8 mouse cellular contexts compared by ENCODE assay signal in genomic region chr9:72955546-72955945, GRCm38 (mm10). TPM values are rescaled to one million over a fixed set of nuclear protein-coding genes. Genes with fewer than 3 reads are reported as not detected.
DNase-seq lines count a peak whose midpoint lies in the region; ATAC-seq and TF ChIP-seq lines count a peak whose summit lies in the region.

No protein-coding gene starts in this region.

- no peak overlapping the region for H3K4me2 ChIP-seq in stomach, postnatal 0 days (replicated peaks; ENCODE audit: low read depth)

- no peak overlapping the region for H3K9ac ChIP-seq in stomach, postnatal 0 days (ENCODE audit: low read length)

- intact Hi-C loops in left cerebral cortex, postnatal 14 days (cut with DNase I) = no loop called here

- TF ChIP-seq EP300 in stomach, postnatal 0 days (optimal IDR thresholded peaks at IDR 0.05) = no peak

- DNase-seq in cerebellum, adult 2 months = peak; percentile 22 to 44
- no peak for DNase-seq in cerebellum, adult 9-11 months
- DNase-seq in left cerebral cortex, postnatal 14 days (ENCODE audit: low spot score in 2 of 2) = peak; percentile 52 to 70
- no peak for DNase-seq in left cerebral cortex, adult 11 months (ENCODE audit: low spot score)
- peak; percentile 70 for DNase-seq in adrenal gland, postnatal 14 days
- peak; percentile 58 for DNase-seq in forelimb bud, embryonic 11.5 days (ENCODE audit: low read depth, low spot score)
- DNase-seq in lung, postnatal 10 days = peak; percentile 63
- DNase-seq in stomach, postnatal 0 days (ENCODE audit: low spot score) = peak; percentile 41

- no peaks in the 10 kb centered on the region for H3K27me3 ChIP-seq in cerebellum, adult 2 months (ENCODE audit: control insufficient read depth, insufficient read depth, low read length)
- no peaks in the 10 kb centered on the region for H3K27me3 ChIP-seq in stomach, postnatal 0 days (ENCODE audit: control insufficient read depth, insufficient read depth, low read length)

- no peak overlapping the region for H3K27ac ChIP-seq in cerebellum, adult 2 months (ENCODE audit: insufficient read depth, low read length)
- no peak overlapping the region for H3K27ac ChIP-seq in stomach, postnatal 0 days (replicated peaks)

- no peaks in the 10 kb centered on the region for H3K9me3 ChIP-seq in stomach, postnatal 0 days (ENCODE audit: control insufficient read depth, low read length)

- no peaks in the 10 kb centered on the region for H3K36me3 ChIP-seq in stomach, postnatal 0 days (ENCODE audit: control insufficient read depth, insufficient read depth, low read length)

- H3K4me3 ChIP-seq in cerebellum, adult 2 months (replicated peaks; ENCODE audit: insufficient read depth, low read depth, low read length) = no peak overlapping the region
- H3K4me3 ChIP-seq in stomach, postnatal 0 days (ENCODE audit: low read depth, low read length) = no peak overlapping the region

- H3K4me1 ChIP-seq in cerebellum, adult 2 months (ENCODE audit: control insufficient read depth, insufficient read depth, low read length) = no peaks in the 10 kb centered on the region
- H3K4me1 ChIP-seq in stomach, postnatal 0 days (replicated peaks; ENCODE audit: control insufficient read depth, insufficient read depth) = no peaks in the 10 kb centered on the region

- 0 out of 2 replicates have a peak, but pooled peaks have one; percentile 52 for ATAC-seq in stomach, postnatal 0 days (ENCODE audit: low FRiP score, low TSS enrichment)

- TF ChIP-seq POLR2A in cerebellum, adult 2 months (IDR thresholded peaks at IDR 0.05; ENCODE audit: borderline replicate concordance, insufficient read depth, low read length) = no peak

- TF ChIP-seq CTCF in cerebellum, adult 2 months (IDR thresholded peaks at IDR 0.05; ENCODE audit: borderline replicate concordance, insufficient read depth, low read depth, low read length) = peak; percentile 62
- TF ChIP-seq CTCF in stomach, postnatal 0 days (IDR thresholded peaks at IDR 0.05; ENCODE audit: low read depth) = peak; percentile 82

- 13% methylated on average over 1 of the region's 1 CpGs for WGBS in cerebellum, adult 2 months
- WGBS in stomach, postnatal 0 days = 26% methylated on average over 1 of the region's 1 CpGs

RNA-seq across cellular contexts. Expression of gene Dyx1c1, which starts 3.0 kb away (rescaled TPM):
- polyA plus RNA-seq in cerebellum, adult 2 months (2012; rRNA removed) = 1.7 and 2.1 TPM in 2 replicates
- 1 to 10 TPM; 1.1 to 1.7 TPM for total RNA-seq in left cerebral cortex, postnatal 14 days (2021)
- 0.78 and 1.1 TPM in 2 replicates for total RNA-seq in adrenal gland, postnatal 14 days (2021)
- polyA plus RNA-seq in stomach, postnatal 0 days (2015; fragmentation: Nextera tagmentation; extraction: Ambion mirVana) = 0.28 and 0.51 TPM in 2 replicates

RNA-seq across cellular contexts. Expression of gene Gm44503, which starts 3.1 kb away (rescaled TPM):
- polyA plus RNA-seq in cerebellum, adult 2 months (2012; rRNA removed) = 0.07 TPM in 1 of 2 replicates, not detected in the other
- under 1 TPM in 1 of 2 experiments, not detected in 1; 0.29 TPM for total RNA-seq in left cerebral cortex, postnatal 14 days (2021)
- total RNA-seq in adrenal gland, postnatal 14 days (2021) = not detected in 2 replicates
- not detected in 2 replicates for polyA plus RNA-seq in stomach, postnatal 0 days (2015; fragmentation: Nextera tagmentation; extraction: Ambion mirVana)

RNA-seq across cellular contexts. Expression of gene Ccpg1os, which starts 29.6 kb away (rescaled TPM):
- 14.6 and 19.0 TPM in 2 replicates for polyA plus RNA-seq in cerebellum, adult 2 months (2012; rRNA removed)
- total RNA-seq in left cerebral cortex, postnatal 14 days (2021) = 1 to 10 TPM; 7.6 to 8.6 TPM
- total RNA-seq in adrenal gland, postnatal 14 days (2021) = 11.6 and 13.3 TPM in 2 replicates
- polyA plus RNA-seq in stomach, postnatal 0 days (2015; fragmentation: Nextera tagmentation; extraction: Ambion mirVana) = 10.6 and 12.0 TPM in 2 replicates

RNA-seq across cellular contexts. Expression of gene Ccpg1, which starts 29.7 kb away (rescaled TPM):
- polyA plus RNA-seq in cerebellum, adult 2 months (2012; rRNA removed) = 76.8 and 77.2 TPM in 2 replicates
- 100 to 1,000 TPM; 104 to 117 TPM for total RNA-seq in left cerebral cortex, postnatal 14 days (2021)
- 92.7 and 97.7 TPM in 2 replicates for total RNA-seq in adrenal gland, postnatal 14 days (2021)
- polyA plus RNA-seq in stomach, postnatal 0 days (2015; fragmentation: Nextera tagmentation; extraction: Ambion mirVana) = 22.9 and 26.0 TPM in 2 replicates

RNA-seq across cellular contexts. Expression of gene Pygo1, which starts 30.1 kb away (rescaled TPM):
- 9.8 and 10.0 TPM in 2 replicates for polyA plus RNA-seq in cerebellum, adult 2 months (2012; rRNA removed)
- total RNA-seq in left cerebral cortex, postnatal 14 days (2021) = 10 to 100 TPM; 12.0 to 13.0 TPM
- total RNA-seq in adrenal gland, postnatal 14 days (2021) = 3.0 and 3.4 TPM in 2 replicates
- 1.1 and 1.4 TPM in 2 replicates for polyA plus RNA-seq in stomach, postnatal 0 days (2015; fragmentation: Nextera tagmentation; extraction: Ambion mirVana)

Comparison
In these comparisons a context has a peak if more than half of its experiments do, and no peak if none do; other contexts are left out.
1. DNase-seq: peak in cerebellum, adult 2 months (2 of 2), left cerebral cortex, postnatal 14 days (2 of 2), adrenal gland, postnatal 14 days (single experiment), forelimb bud, embryonic 11.5 days (single experiment), lung, postnatal 10 days (single experiment) and stomach, postnatal 0 days (single experiment); none in cerebellum, adult 9-11 months (single experiment) and left cerebral cortex, adult 11 months (single experiment).